Mouse (Mus musculus): ENCODE results near the gene Cdc42ep3. TPM values are rescaled to one million over a fixed set of nuclear protein-coding genes. Genes with fewer than 3 reads are reported as not detected.

The Cdc42ep3 gene
- polyA plus RNA-seq, 1 experiment from 2014 or later, result 51.3 TPM

GRCm38 (mm10) chr17:79310465-79310864 lies 44.4 kb downstream of the Cdc42ep3 start:
- DNase-seq (ENCODE audit: low spot score) (no peak), ATAC-seq (replicated peaks; ENCODE audit: low FRiP score, low TSS enrichment, low read depth) (no peak)
- no peak overlapping the region for H3K9ac ChIP-seq (ENCODE audit: low read length)
- WGBS, result 94% methylated on average over 1 of the region's 1 CpGs
- no peak overlapping the region for H3K4me2 ChIP-seq (ENCODE audit: low read length)
- H3K4me1 ChIP-seq (replicated peaks; ENCODE audit: control insufficient read depth, insufficient read depth, low read length), result no peaks in the 10 kb centered on the region
- no peaks in the 10 kb centered on the region for H3K36me3 ChIP-seq (ENCODE audit: control insufficient read depth, insufficient read depth, low read length)
- no peak overlapping the region for H3K27ac ChIP-seq (ENCODE audit: low read depth)
- no peaks in the 10 kb centered on the region for H3K27me3 ChIP-seq (replicated peaks; ENCODE audit: control insufficient read depth, insufficient read depth, low read length)
- H3K4me3 ChIP-seq (ENCODE audit: low read depth, low read length), result no peak overlapping the region
- no peaks in the 10 kb centered on the region for H3K9me3 ChIP-seq (ENCODE audit: control insufficient read depth, low read length)

- ATAC-seq (replicated peaks; ENCODE audit: low FRiP score, low TSS enrichment, low read depth) (no peak), DNase-seq (ENCODE audit: low spot score) (no peak)
- H3K27me3 ChIP-seq (replicated peaks; ENCODE audit: control insufficient read depth, insufficient read depth, low read length), result no peaks in the 10 kb centered on the region
- H3K36me3 ChIP-seq (ENCODE audit: control insufficient read depth, insufficient read depth, low read length), result no peaks in the 10 kb centered on the region
- no peaks in the 10 kb centered on the region for H3K4me1 ChIP-seq (replicated peaks; ENCODE audit: control insufficient read depth, insufficient read depth, low read length)
- no peak overlapping the region for H3K27ac ChIP-seq (ENCODE audit: low read depth)
- H3K9me3 ChIP-seq (ENCODE audit: control insufficient read depth, low read length), result no peaks in the 10 kb centered on the region
- no peak overlapping the region for H3K9ac ChIP-seq (ENCODE audit: low read length)
- whole genome bisulfite sequencing, result 93% methylated on average over 1 of the region's 1 CpGs
- H3K4me2 ChIP-seq (ENCODE audit: low read length), result no peak overlapping the region
- no peak overlapping the region for H3K4me3 ChIP-seq (ENCODE audit: low read depth, low read length)
These were observed 45.4 kb downstream of the Cdc42ep3 start for GRCm38 (mm10) chr17:79309506-79309905.

- H3K4me2 ChIP-seq (ENCODE audit: low read length), result no peak overlapping the region
- H3K9ac ChIP-seq (ENCODE audit: low read length), result no peak overlapping the region
- 89% methylated on average over 7 of the region's 7 CpGs for WGBS
- no peak overlapping the region for H3K27ac ChIP-seq (ENCODE audit: low read depth)
- H3K27me3 ChIP-seq (replicated peaks; ENCODE audit: control insufficient read depth, insufficient read depth, low read length), result no peaks in the 10 kb centered on the region
- no peaks in the 10 kb centered on the region for H3K4me1 ChIP-seq (replicated peaks; ENCODE audit: control insufficient read depth, insufficient read depth, low read length)
- no peak for ATAC-seq (replicated peaks; ENCODE audit: low FRiP score, low TSS enrichment, low read depth)
- H3K36me3 ChIP-seq (ENCODE audit: control insufficient read depth, insufficient read depth, low read length), result no peaks in the 10 kb centered on the region
- DNase-seq (ENCODE audit: low spot score), result no peak
- no peak overlapping the region for H3K4me3 ChIP-seq (ENCODE audit: low read depth, low read length)
- H3K9me3 ChIP-seq (ENCODE audit: control insufficient read depth, low read length), result no peaks in the 10 kb centered on the region
These were observed 49.2 kb downstream of the Cdc42ep3 start for GRCm38 (mm10) chr17:79305644-79306043.

- Histone ChIP-seq H3K36me3 (ENCODE audit: control insufficient read depth, insufficient read depth, low read length) (no peaks in the 10 kb centered on the region), H3K4me2 (ENCODE audit: low read length) (no peak overlapping the region), H3K4me1 (replicated peaks; ENCODE audit: control insufficient read depth, insufficient read depth, low read length) (no peaks in the 10 kb centered on the region), H3K27ac (ENCODE audit: low read depth) (no peak overlapping the region), H3K27me3 (replicated peaks; ENCODE audit: control insufficient read depth, insufficient read depth, low read length) (no peaks in the 10 kb centered on the region), H3K9ac (ENCODE audit: low read length) (no peak overlapping the region), H3K4me3 (ENCODE audit: low read depth, low read length) (no peak overlapping the region), H3K9me3 (ENCODE audit: control insufficient read depth, low read length) (no peaks in the 10 kb centered on the region)
- 79% methylated on average over 17 of the region's 17 CpGs for WGBS
- ATAC-seq (replicated peaks; ENCODE audit: low FRiP score, low TSS enrichment, low read depth), result no peak
- no peak for DNase-seq (ENCODE audit: low spot score)
These were observed 51.0 kb downstream of the Cdc42ep3 start for GRCm38 (mm10) chr17:79303744-79304497.

GRCm38 (mm10) chr17:79303238-79303637 lies 51.7 kb downstream of the Cdc42ep3 start:
- Histone ChIP-seq H3K27ac (ENCODE audit: low read depth) (no peak overlapping the region), H3K27me3 (replicated peaks; ENCODE audit: control insufficient read depth, insufficient read depth, low read length) (no peaks in the 10 kb centered on the region), H3K9me3 (ENCODE audit: control insufficient read depth, low read length) (no peaks in the 10 kb centered on the region), H3K4me3 (ENCODE audit: low read depth, low read length) (no peak overlapping the region), H3K36me3 (ENCODE audit: control insufficient read depth, insufficient read depth, low read length) (no peaks in the 10 kb centered on the region), H3K9ac (ENCODE audit: low read length) (no peak overlapping the region), H3K4me1 (replicated peaks; ENCODE audit: control insufficient read depth, insufficient read depth, low read length) (no peaks in the 10 kb centered on the region), H3K4me2 (ENCODE audit: low read length) (no peak overlapping the region)
- no peak for DNase-seq (ENCODE audit: low spot score)
- ATAC-seq (replicated peaks; ENCODE audit: low FRiP score, low TSS enrichment, low read depth), result no peak
- 92% methylated on average over 3 of the region's 3 CpGs for WGBS

GRCm38 (mm10) chr17:79299925-79300324 lies 55.0 kb downstream of the Cdc42ep3 start:
- 83% methylated on average over 1 of the region's 1 CpGs for WGBS
- Histone ChIP-seq H3K36me3 (ENCODE audit: control insufficient read depth, insufficient read depth, low read length) (no peaks in the 10 kb centered on the region), H3K4me3 (ENCODE audit: low read depth, low read length) (no peak overlapping the region), H3K4me2 (ENCODE audit: low read length) (no peak overlapping the region), H3K27me3 (replicated peaks; ENCODE audit: control insufficient read depth, insufficient read depth, low read length) (no peaks in the 10 kb centered on the region), H3K27ac (ENCODE audit: low read depth) (no peak overlapping the region), H3K9me3 (ENCODE audit: control insufficient read depth, low read length) (no peaks in the 10 kb centered on the region), H3K4me1 (replicated peaks; ENCODE audit: control insufficient read depth, insufficient read depth, low read length) (peaks cover 5% of the 10 kb centered on the region; the same call in 1 of the 2 replicates), H3K9ac (ENCODE audit: low read length) (no peak overlapping the region)
- DNase-seq (ENCODE audit: low spot score) (no peak), ATAC-seq (replicated peaks; ENCODE audit: low FRiP score, low TSS enrichment, low read depth) (no peak)

GRCm38 (mm10) chr17:79298968-79299367 lies 55.9 kb downstream of the Cdc42ep3 start:
- H3K4me3 ChIP-seq (ENCODE audit: low read depth, low read length), result no peak overlapping the region
- H3K9ac ChIP-seq (ENCODE audit: low read length), result no peak overlapping the region
- H3K27me3 ChIP-seq (replicated peaks; ENCODE audit: control insufficient read depth, insufficient read depth, low read length), result no peaks in the 10 kb centered on the region
- H3K9me3 ChIP-seq (ENCODE audit: control insufficient read depth, low read length), result no peaks in the 10 kb centered on the region
- H3K36me3 ChIP-seq (ENCODE audit: control insufficient read depth, insufficient read depth, low read length), result no peaks in the 10 kb centered on the region
- no peak for DNase-seq (ENCODE audit: low spot score)
- ATAC-seq (replicated peaks; ENCODE audit: low FRiP score, low TSS enrichment, low read depth), result no peak
- H3K27ac ChIP-seq (ENCODE audit: low read depth), result no peak overlapping the region
- H3K4me2 ChIP-seq (ENCODE audit: low read length), result no peak overlapping the region
- H3K4me1 ChIP-seq (replicated peaks; ENCODE audit: control insufficient read depth, insufficient read depth, low read length), result peaks cover 5% of the 10 kb centered on the region; the same call in 1 of the 2 replicates

- Histone ChIP-seq H3K9ac (ENCODE audit: low read length) (no peak overlapping the region), H3K36me3 (ENCODE audit: control insufficient read depth, insufficient read depth, low read length) (no peaks in the 10 kb centered on the region), H3K4me1 (replicated peaks; ENCODE audit: control insufficient read depth, insufficient read depth, low read length) (peaks cover 5% of the 10 kb centered on the region; the same call in 1 of the 2 replicates), H3K4me2 (ENCODE audit: low read length) (no peak overlapping the region), H3K27me3 (replicated peaks; ENCODE audit: control insufficient read depth, insufficient read depth, low read length) (no peaks in the 10 kb centered on the region), H3K27ac (ENCODE audit: low read depth) (no peak overlapping the region), H3K4me3 (ENCODE audit: low read depth, low read length) (no peak overlapping the region), H3K9me3 (ENCODE audit: control insufficient read depth, low read length) (no peaks in the 10 kb centered on the region)
- 56% methylated on average over 4 of the region's 4 CpGs for WGBS
- no peak for ATAC-seq (replicated peaks; ENCODE audit: low FRiP score, low TSS enrichment, low read depth)
- no peak for DNase-seq (ENCODE audit: low spot score)
These were observed 59.0 kb downstream of the Cdc42ep3 start for GRCm38 (mm10) chr17:79295926-79296325.

- no peaks in the 10 kb centered on the region for H3K9me3 ChIP-seq (ENCODE audit: control insufficient read depth, low read length)
- ATAC-seq (replicated peaks; ENCODE audit: low FRiP score, low TSS enrichment, low read depth) (no peak), DNase-seq (ENCODE audit: low spot score) (no peak)
- H3K9ac ChIP-seq (ENCODE audit: low read length), result no peak overlapping the region
- no peak overlapping the region for H3K27ac ChIP-seq (ENCODE audit: low read depth)
- no peaks in the 10 kb centered on the region for H3K36me3 ChIP-seq (ENCODE audit: control insufficient read depth, insufficient read depth, low read length)
- H3K4me1 ChIP-seq (replicated peaks; ENCODE audit: control insufficient read depth, insufficient read depth, low read length), result peaks cover 15% of the 10 kb centered on the region; the same call in 1 of the 2 replicates
- H3K4me3 ChIP-seq (ENCODE audit: low read depth, low read length), result no peak overlapping the region
- H3K4me2 ChIP-seq (ENCODE audit: low read length), result no peak overlapping the region
- H3K27me3 ChIP-seq (replicated peaks; ENCODE audit: control insufficient read depth, insufficient read depth, low read length), result no peaks in the 10 kb centered on the region
- 85% methylated on average over 5 of the region's 5 CpGs for WGBS
These were observed 63.2 kb downstream of the Cdc42ep3 start for GRCm38 (mm10) chr17:79291672-79292071.
